Mouse (Mus musculus) liver, adult (tissue): ENCODE measurements around the gene Dpm1.

Source experiments
- GATA4 ChIP-seq: IDR thresholded peaks from 2 replicates; pipeline ENCODE4 v1.6.1; 2014; ENCODE audit warnings: mild to moderate bottlenecking, low read length; ENCODE audit not compliant: insufficient replicate concordance

The Dpm1 gene

GRCm38 (mm10) chr2:168230026-168230728 lies at the start of gene Dpm1, which contains the start of the genes Gm20716 and Mocs3:
Gene Dpm1, minus strand, starts transcription at chr2:168230591.
Gene Gm20716, minus strand, starts transcription at chr2:168230364.
Gene Mocs3, plus strand, starts transcription at chr2:168230622.
- TF ChIP-seq GATA4 = peak; percentile 48; the same call in 1 of the 2 replicates

DNA sequence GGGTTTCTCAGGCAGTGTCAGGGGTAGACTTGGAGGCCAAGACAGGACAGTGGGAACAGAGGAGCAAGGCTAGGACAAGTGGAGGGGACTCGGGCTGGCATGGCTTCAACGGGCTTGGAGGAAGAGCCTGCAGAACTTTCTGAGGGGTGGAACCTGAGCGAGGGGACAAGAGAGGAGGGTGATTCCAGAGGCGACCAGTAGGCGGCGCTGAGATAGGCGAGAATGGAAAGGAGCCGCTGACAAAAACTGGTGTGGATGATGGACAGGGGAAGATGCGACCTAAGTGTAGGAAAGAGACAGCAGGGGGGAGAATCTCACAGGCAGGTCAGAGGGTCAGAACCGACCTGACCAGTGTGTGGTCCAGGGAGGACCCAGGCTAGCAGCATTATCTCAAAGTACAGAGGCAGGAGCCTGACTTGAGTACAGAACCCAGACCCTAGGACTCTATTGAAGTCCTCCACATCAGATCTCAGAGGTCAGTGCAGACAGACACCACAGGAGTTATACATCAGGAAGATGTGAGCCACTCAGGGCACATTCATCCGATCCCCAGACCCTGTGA lies 44.1 kb upstream of the Dpm1 start:
- TF ChIP-seq GATA4 = no peak

DNA sequence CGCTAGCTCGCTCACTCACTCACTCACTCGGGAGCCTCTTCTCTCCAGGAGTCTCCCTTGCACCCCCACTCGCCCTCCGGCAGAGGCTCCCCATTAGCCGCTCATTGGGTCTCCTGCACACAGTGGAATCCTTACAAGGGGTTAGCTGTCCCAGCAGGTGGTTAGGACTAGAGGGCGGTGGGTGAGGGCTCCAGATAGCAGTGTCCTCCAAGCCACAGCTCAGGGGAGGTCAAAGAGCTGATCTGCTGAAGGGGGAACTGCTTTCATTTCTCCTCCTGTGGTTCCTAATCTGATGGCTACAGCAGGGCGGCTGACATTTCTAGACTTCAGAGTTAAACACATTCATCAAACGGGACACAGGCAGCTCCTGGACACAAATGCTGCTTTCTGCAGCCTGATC lies 43.0 kb upstream of the Dpm1 start:
- TF ChIP-seq GATA4 = no peak

DNA sequence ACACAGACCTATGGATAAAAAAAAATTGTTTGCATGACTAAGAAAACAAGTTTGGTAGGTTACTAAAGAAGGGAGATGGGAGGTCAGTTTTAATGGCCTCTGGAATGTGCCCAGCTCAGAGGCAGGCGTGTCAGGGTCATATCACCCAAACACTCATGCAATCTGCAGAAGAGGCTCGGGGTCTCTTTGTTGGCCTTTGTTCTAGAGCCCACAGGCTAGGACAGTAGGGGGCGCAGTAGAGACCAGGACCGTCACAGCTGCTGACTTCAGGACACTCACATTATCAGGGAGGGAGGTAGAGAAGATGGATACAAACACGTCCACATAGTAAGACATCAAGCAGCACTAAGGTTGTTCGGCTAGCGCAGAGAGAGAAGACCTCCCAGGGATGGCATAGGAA lies 37.6 kb upstream of the Dpm1 start:
- no peak for TF ChIP-seq GATA4

DNA sequence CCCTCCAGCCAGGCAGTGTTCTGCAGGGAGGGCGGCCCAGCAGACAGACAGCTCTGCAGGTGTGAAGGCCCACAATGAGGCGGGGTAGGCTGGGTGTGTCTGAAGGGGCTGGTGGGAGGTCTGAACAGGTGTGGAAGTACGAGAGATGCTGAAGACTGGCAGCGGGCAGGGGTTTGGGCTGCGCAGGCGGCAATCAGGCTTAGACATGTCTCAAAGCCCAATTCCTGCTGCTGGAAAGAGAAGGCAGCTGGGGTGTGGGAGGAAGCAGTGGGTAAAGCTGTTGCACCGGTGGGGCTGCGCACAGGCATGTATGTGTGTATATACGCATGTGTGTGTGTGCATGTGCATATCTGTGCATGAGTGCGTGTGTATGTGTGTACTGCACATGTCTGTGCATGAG lies 30.5 kb upstream of the Dpm1 start:
- no peak for TF ChIP-seq GATA4

GRCm38 (mm10) chr2:168260124-168260523 lies 29.7 kb upstream of the Dpm1 start:
- no peak for TF ChIP-seq GATA4

- no peak for TF ChIP-seq GATA4
Measured at GRCm38 (mm10) chr2:168259046-168259445, 28.7 kb upstream of the Dpm1 start.

GRCm38 (mm10) chr2:168257188-168257587 lies 26.8 kb upstream of the Dpm1 start:
- TF ChIP-seq GATA4 = no peak

DNA sequence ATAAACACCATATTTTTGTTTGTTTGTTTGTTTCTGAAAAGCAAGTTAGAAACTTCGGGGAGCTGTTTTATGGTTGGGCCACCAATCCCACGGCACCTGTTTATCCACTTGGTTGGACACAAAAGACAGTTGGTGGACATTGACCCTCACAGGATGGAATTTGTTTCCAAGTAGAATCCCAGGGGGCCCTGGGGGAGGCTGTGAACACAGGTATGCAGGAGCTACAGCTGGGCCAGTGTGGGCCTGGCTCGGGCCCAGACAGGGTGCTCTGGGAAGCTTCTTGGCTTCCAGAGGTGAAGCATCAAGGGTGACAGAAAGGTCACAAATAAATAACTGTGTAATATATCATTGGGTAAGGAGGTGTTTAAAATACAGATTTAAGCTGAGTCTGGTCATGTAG lies 26.1 kb upstream of the Dpm1 start:
- no peak for TF ChIP-seq GATA4

- no peak for TF ChIP-seq GATA4
Measured at GRCm38 (mm10) chr2:168253822-168254221, 23.4 kb upstream of the Dpm1 start.

- no peak for TF ChIP-seq GATA4
Measured at GRCm38 (mm10) chr2:168252639-168253292, 22.4 kb upstream of the Dpm1 start.

DNA sequence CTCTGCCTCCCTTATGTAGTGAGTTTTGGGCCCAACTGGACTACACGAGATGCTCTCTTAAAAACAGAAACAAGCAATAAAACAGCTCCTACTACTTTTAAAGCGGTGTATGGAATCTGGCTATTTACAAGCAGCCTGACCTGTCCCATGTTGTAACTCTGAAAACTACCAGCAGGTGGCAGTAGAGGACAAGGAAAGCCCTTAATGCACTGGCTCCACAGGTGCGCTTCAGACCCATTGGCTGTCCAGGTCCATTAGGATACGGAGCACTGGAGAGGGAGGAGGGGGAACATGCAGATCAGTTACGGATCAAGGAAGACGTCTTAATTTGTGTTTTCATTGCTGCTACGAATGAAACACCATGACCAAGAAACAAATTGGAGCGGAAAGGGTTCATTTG lies 19.9 kb upstream of the Dpm1 start:
- TF ChIP-seq GATA4 = no peak

GRCm38 (mm10) chr2:168248856-168249245 lies 18.5 kb upstream of the Dpm1 start:
- TF ChIP-seq GATA4 = no peak

DNA sequence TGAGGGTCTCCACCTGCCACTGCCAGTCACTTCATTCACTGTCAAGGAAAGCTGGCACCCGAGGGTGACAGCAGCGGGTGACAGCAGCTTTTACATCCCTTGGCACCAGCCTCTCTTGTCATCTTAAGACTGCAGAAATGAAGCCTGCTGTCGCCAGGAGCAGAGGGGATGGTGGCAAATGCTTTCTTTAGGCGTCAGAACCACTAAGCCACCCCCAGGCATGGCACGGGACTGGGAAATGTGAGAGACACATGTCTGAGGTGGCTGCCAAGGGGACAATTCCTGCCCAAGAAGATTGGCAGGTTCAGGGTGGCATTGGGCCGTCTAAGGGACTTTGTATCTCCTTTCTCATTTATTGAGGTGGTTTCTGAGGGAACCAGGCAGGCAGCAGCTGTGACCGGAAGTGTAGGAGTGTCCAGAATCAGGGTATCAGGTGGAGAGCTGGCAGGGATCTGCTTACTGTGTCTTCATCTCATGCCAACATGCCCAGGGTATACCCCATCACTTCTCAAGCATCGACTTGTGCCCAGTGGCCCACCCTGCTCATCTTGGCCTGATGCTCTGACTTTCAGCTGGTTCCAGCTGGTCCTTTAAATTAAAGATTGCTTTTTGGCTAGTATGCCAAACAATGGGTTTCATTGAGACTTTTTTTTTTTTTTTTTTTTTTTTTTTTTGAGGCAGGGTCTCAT lies 17.9 kb upstream of the Dpm1 start:
- no peak for TF ChIP-seq GATA4

GRCm38 (mm10) chr2:168245571-168245970 lies 15.2 kb upstream of the Dpm1 start:
- TF ChIP-seq GATA4 = no peak

DNA sequence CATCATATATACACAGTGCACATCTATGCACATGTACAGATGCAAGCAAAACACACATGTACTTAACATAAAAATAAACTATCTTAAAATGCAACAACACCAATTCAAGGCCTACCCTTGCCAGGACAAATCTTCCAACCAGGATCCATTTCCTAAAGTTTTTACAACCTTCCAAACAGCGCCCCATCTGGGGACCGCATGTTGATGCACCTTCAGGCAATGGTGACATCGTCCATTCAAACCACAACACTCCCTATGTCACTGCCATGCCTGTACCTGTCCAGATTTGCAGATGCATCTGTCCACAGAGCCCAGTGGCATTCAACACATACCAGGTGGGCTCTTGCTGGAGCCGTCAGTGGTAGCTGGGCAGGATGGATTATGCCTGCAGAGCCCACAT lies 12.9 kb upstream of the Dpm1 start:
- no peak for TF ChIP-seq GATA4
